ENCODE assay signal across 14 mouse cellular contexts in genomic region chr14:41094114-41094513, GRCm38 (mm10). TPM values are rescaled to one million over a fixed set of nuclear protein-coding genes. Genes with fewer than 3 reads are reported as not detected.
DNase-seq lines count a peak whose midpoint lies in the region; ATAC-seq and TF ChIP-seq lines count a peak whose summit lies in the region.
"Had no signal": no experiment of that assay in that cellular context is flagged by ENCODE, and none has a peak within 500 bp of the region (broad histone marks: within the 10 kb centered on the region; RNA-seq: fewer than 3 reads in every experiment).

No protein-coding gene starts in this region.

- no peaks in the 10 kb centered on the region for H3K4me1 ChIP-seq in kidney, postnatal 0 days (replicated peaks; ENCODE audit: insufficient read depth, low read length)
- H3K4me1 ChIP-seq in E14TG2a.4 (replicated peaks; ENCODE audit: low read depth, low read length), result peaks cover 10% of the 10 kb centered on the region
- H3K4me1 ChIP-seq: kidney, embryonic 15.5 days; neural tube, embryonic 15.5 days had no signal

- H3K27ac ChIP-seq in kidney, postnatal 0 days, result no peak overlapping the region
- H3K27ac ChIP-seq: kidney, embryonic 15.5 days; neural tube, embryonic 15.5 days had no signal

- no peaks in the 10 kb centered on the region for H3K36me3 ChIP-seq in kidney, postnatal 0 days (ENCODE audit: insufficient read depth, low read length)
- no peaks in the 10 kb centered on the region for H3K36me3 ChIP-seq in E14TG2a.4 (ENCODE audit: insufficient read depth, low read length)
- H3K36me3 ChIP-seq: kidney, embryonic 15.5 days; neural tube, embryonic 15.5 days had no signal

- H3K4me3 ChIP-seq in kidney, postnatal 0 days (replicated peaks; ENCODE audit: low read depth, low read length), result no peak overlapping the region
- no peak overlapping the region for H3K4me3 ChIP-seq in E14TG2a.4 (replicated peaks; ENCODE audit: low read length)
- H3K4me3 ChIP-seq: kidney, embryonic 15.5 days; neural tube, embryonic 15.5 days had no signal

- no peaks in the 10 kb centered on the region for H3K27me3 ChIP-seq in kidney, postnatal 0 days (ENCODE audit: insufficient read depth, low read length)
- H3K27me3 ChIP-seq in E14TG2a.4 (ENCODE audit: insufficient read depth, low read length), result no peaks in the 10 kb centered on the region
- H3K27me3 ChIP-seq: kidney, embryonic 15.5 days; neural tube, embryonic 15.5 days had no signal

- H3K4me2 ChIP-seq in kidney, postnatal 0 days (ENCODE audit: low read length), result no peak overlapping the region
- H3K4me2 ChIP-seq: kidney, embryonic 15.5 days; neural tube, embryonic 15.5 days had no signal

- 39% methylated on average over 1 of the region's 1 CpGs for WGBS in kidney, postnatal 0 days

- H3K9ac ChIP-seq in kidney, postnatal 0 days (ENCODE audit: low read depth, low read length), result no peak overlapping the region
- H3K9ac ChIP-seq: kidney, embryonic 15.5 days; neural tube, embryonic 15.5 days had no signal

- peak; percentile 48 for DNase-seq in kidney, postnatal 0 days (ENCODE audit: low spot score)
- DNase-seq in kidney, postnatal 4 days, result no peak
- DNase-seq in 416B (ENCODE audit: low read depth), result peak; percentile 49
- DNase-seq in embryo, embryonic 10.5 days (ENCODE audit: low spot score), result peak; percentile 23
- no peak for DNase-seq in spleen, postnatal 14 days (ENCODE audit: low spot score in 2 of 2)
- no peak for DNase-seq in adrenal gland, postnatal 4 days (ENCODE audit: low spot score in 2 of 2)
- DNase-seq: cerebellum, postnatal 14 days had no signal

- H3K9me3 ChIP-seq in kidney, postnatal 0 days (replicated peaks; ENCODE audit: low read length), result no peaks in the 10 kb centered on the region
- H3K9me3 ChIP-seq in E14TG2a.4 (ENCODE audit: low read length), result no peaks in the 10 kb centered on the region
- H3K9me3 ChIP-seq: kidney, embryonic 15.5 days; neural tube, embryonic 15.5 days had no signal

- peak; percentile 64 for TF ChIP-seq CTCF in kidney, postnatal 0 days (IDR thresholded peaks at IDR 0.05; ENCODE audit: low read depth)
- TF ChIP-seq CTCF in E14TG2a.4 (conservative IDR thresholded peaks at IDR 0.05; ENCODE audit: low read length), result peak; percentile 98

- no peak for ATAC-seq in kidney, postnatal 0 days (replicated peaks; ENCODE audit: low FRiP score, low read depth)

RNA-seq across cellular contexts. Expression of gene Mat1a, which starts 10.7 kb away (rescaled TPM):
- polyA plus RNA-seq in kidney, postnatal 0 days (2015; fragmentation: Nextera tagmentation; extraction: Ambion mirVana), result 0.17 and 0.20 TPM in 2 replicates
- 10 to 100 TPM in 1 of 2 experiments, 1 to 10 TPM in 1; 6.4 to 97.7 TPM for total RNA-seq in adrenal gland, postnatal 4 days (2021)
- total RNA-seq: left cerebral cortex, adult 8-10 months had no signal
- polyA plus RNA-seq: neural tube, embryonic 15.5 days; small intestine, adult 2 months had no signal

RNA-seq across cellular contexts. Expression of gene Dydc1, which starts 21.4 kb away (rescaled TPM):
- polyA plus RNA-seq in kidney, postnatal 0 days (2015; fragmentation: Nextera tagmentation; extraction: Ambion mirVana), result not detected in 2 replicates
- under 1 TPM in 1 of 2 experiments, not detected in 1; 0.31 TPM for total RNA-seq in adrenal gland, postnatal 4 days (2021)
- total RNA-seq: left cerebral cortex, adult 8-10 months had no signal
- polyA plus RNA-seq: frontal cortex, adult 2 months; heart, embryonic 14.5 days; neural tube, embryonic 15.5 days; small intestine, adult 2 months had no signal

RNA-seq across cellular contexts. Expression of gene Dydc2, which starts 25.1 kb away (rescaled TPM):
- polyA plus RNA-seq in kidney, postnatal 0 days (2015; fragmentation: Nextera tagmentation; extraction: Ambion mirVana), result 0.23 TPM in 1 of 2 replicates, not detected in the other
- under 1 TPM; 0.65 to 0.76 TPM for total RNA-seq in adrenal gland, postnatal 4 days (2021)
- polyA plus RNA-seq: kidney, embryonic 15.5 days; small intestine, adult 2 months had no signal

RNA-seq across cellular contexts. Expression of gene Sftpa1, which starts 37.5 kb away (rescaled TPM):
- polyA plus RNA-seq in kidney, postnatal 0 days (2015; fragmentation: Nextera tagmentation; extraction: Ambion mirVana), result 0.13 TPM in 1 of 2 replicates, not detected in the other
- total RNA-seq in adrenal gland, postnatal 4 days (2021), result under 1 TPM in 1 of 2 experiments, not detected in 1; 0.34 TPM
- total RNA-seq: left cerebral cortex, adult 8-10 months had no signal
- polyA plus RNA-seq: frontal cortex, adult 2 months; kidney, embryonic 15.5 days; neural tube, embryonic 15.5 days; small intestine, adult 2 months had no signal

RNA-seq across cellular contexts. Expression of gene Mbl1, which starts 57.1 kb away (rescaled TPM):
- not detected in 2 replicates for polyA plus RNA-seq in kidney, postnatal 0 days (2015; fragmentation: Nextera tagmentation; extraction: Ambion mirVana)
- 10 to 100 TPM in 1 of 2 experiments, under 1 TPM in 1; 0.36 to 12.9 TPM for total RNA-seq in adrenal gland, postnatal 4 days (2021)
- total RNA-seq: left cerebral cortex, adult 8-10 months had no signal
- polyA plus RNA-seq: frontal cortex, adult 2 months; heart, embryonic 14.5 days; neural tube, embryonic 15.5 days; small intestine, adult 2 months had no signal

Comparison
In these comparisons a context has a peak if more than half of its experiments do, and no peak if none do; other contexts are left out.
1. DNase-seq: peak in kidney, postnatal 0 days (single experiment), 416B (single experiment) and embryo, embryonic 10.5 days (single experiment); none in kidney, postnatal 4 days (0 of 2), spleen, postnatal 14 days (0 of 2) and adrenal gland, postnatal 4 days (0 of 2).